Mouse (Mus musculus): ENCODE results near the gene Tmem151b. TPM values are rescaled to one million over a fixed set of nuclear protein-coding genes. Genes with fewer than 3 reads are reported as not detected.

Gene Tmem151b
- polyA plus RNA-seq, 1 experiment from 2014 or later, result 41.3 TPM

- no peak overlapping the region for H3K4me3 ChIP-seq (replicated peaks; ENCODE audit: low read length)
- peaks cover 26% of the 10 kb centered on the region for H3K4me1 ChIP-seq (replicated peaks; ENCODE audit: control insufficient read depth, insufficient read depth, low read length)
- WGBS, result 84% methylated on average over 12 of the region's 12 CpGs
- H3K27ac ChIP-seq (ENCODE audit: low read length), result no peak overlapping the region
- no peak overlapping the region for H3K9ac ChIP-seq (replicated peaks; ENCODE audit: low read depth, low read length)
- no peaks in the 10 kb centered on the region for H3K9me3 ChIP-seq (ENCODE audit: control insufficient read depth, low read length)
- ATAC-seq, result no peak
- no peak overlapping the region for H3K4me2 ChIP-seq (ENCODE audit: low read length)
- peaks cover 49% of the 10 kb centered on the region for H3K36me3 ChIP-seq (ENCODE audit: control insufficient read depth, insufficient read depth)
- H3K27me3 ChIP-seq (replicated peaks; ENCODE audit: control insufficient read depth, insufficient read depth, low read length), result no peaks in the 10 kb centered on the region
Observed at GRCm38 (mm10) chr17:45568990-45569389, 19.5 kb upstream of the Tmem151b start.

- WGBS, result 22% methylated on average over 4 of the region's 4 CpGs
Observed at GRCm38 (mm10) chr17:45567162-45567601, 17.7 kb upstream of the Tmem151b start.

GRCm38 (mm10) chr17:45566360-45567161 is 17.1 kb upstream of the Tmem151b start:
- Histone ChIP-seq H3K9me3 (ENCODE audit: control insufficient read depth, low read length) (no peaks in the 10 kb centered on the region), H3K4me2 (ENCODE audit: low read length) (no peak overlapping the region), H3K27me3 (replicated peaks; ENCODE audit: control insufficient read depth, insufficient read depth, low read length) (no peaks in the 10 kb centered on the region), H3K4me3 (replicated peaks; ENCODE audit: low read length) (no peak overlapping the region), H3K27ac (ENCODE audit: low read length) (no peak overlapping the region), H3K36me3 (ENCODE audit: control insufficient read depth, insufficient read depth) (peaks cover 49% of the 10 kb centered on the region), H3K4me1 (replicated peaks; ENCODE audit: control insufficient read depth, insufficient read depth, low read length) (peaks cover 22% of the 10 kb centered on the region), H3K9ac (replicated peaks; ENCODE audit: low read depth, low read length) (no peak overlapping the region)
- WGBS, result 63% methylated on average over 18 of the region's 18 CpGs
- ATAC-seq, result no peak

More at GRCm38 (mm10) chr17:45567162-45567601, 17.7 kb upstream of the Tmem151b start:
- H3K36me3 ChIP-seq (ENCODE audit: control insufficient read depth, insufficient read depth), result peaks cover 49% of the 10 kb centered on the region
- H3K27me3 ChIP-seq (replicated peaks; ENCODE audit: control insufficient read depth, insufficient read depth, low read length), result no peaks in the 10 kb centered on the region
- H3K27ac ChIP-seq (ENCODE audit: low read length), result no peak overlapping the region
- H3K9ac ChIP-seq (replicated peaks; ENCODE audit: low read depth, low read length), result no peak overlapping the region
- peaks cover 26% of the 10 kb centered on the region for H3K4me1 ChIP-seq (replicated peaks; ENCODE audit: control insufficient read depth, insufficient read depth, low read length)
- no peak for ATAC-seq
- no peak overlapping the region for H3K4me2 ChIP-seq (ENCODE audit: low read length)
- H3K4me3 ChIP-seq (replicated peaks; ENCODE audit: low read length), result no peak overlapping the region
- H3K9me3 ChIP-seq (ENCODE audit: control insufficient read depth, low read length), result no peaks in the 10 kb centered on the region

- 77% methylated on average over 1 of the region's 1 CpGs for WGBS
Observed at GRCm38 (mm10) chr17:45566031-45566359, 16.5 kb upstream of the Tmem151b start.

GRCm38 (mm10) chr17:45565103-45565502 is 15.6 kb upstream of the Tmem151b start:
- Histone ChIP-seq H3K9ac (replicated peaks; ENCODE audit: low read depth, low read length) (peak overlapping the region; percentile 93), H3K27ac (ENCODE audit: low read length) (no peak overlapping the region), H3K9me3 (ENCODE audit: control insufficient read depth, low read length) (no peaks in the 10 kb centered on the region), H3K36me3 (ENCODE audit: control insufficient read depth, insufficient read depth) (peaks cover 35% of the 10 kb centered on the region), H3K4me2 (ENCODE audit: low read length) (peak overlapping the region; percentile 60), H3K27me3 (replicated peaks; ENCODE audit: control insufficient read depth, insufficient read depth, low read length) (no peaks in the 10 kb centered on the region), H3K4me3 (replicated peaks; ENCODE audit: low read length) (peak overlapping the region; percentile 77), H3K4me1 (replicated peaks; ENCODE audit: control insufficient read depth, insufficient read depth, low read length) (peaks cover 15% of the 10 kb centered on the region)
- WGBS, result 92% methylated on average over 11 of the region's 11 CpGs
- no peak for ATAC-seq

More at GRCm38 (mm10) chr17:45566031-45566359, 16.5 kb upstream of the Tmem151b start:
- ATAC-seq, result no peak
- no peak overlapping the region for H3K4me2 ChIP-seq (ENCODE audit: low read length)
- H3K27ac ChIP-seq (ENCODE audit: low read length), result no peak overlapping the region
- H3K36me3 ChIP-seq (ENCODE audit: control insufficient read depth, insufficient read depth), result peaks cover 43% of the 10 kb centered on the region
- peaks cover 17% of the 10 kb centered on the region for H3K4me1 ChIP-seq (replicated peaks; ENCODE audit: control insufficient read depth, insufficient read depth, low read length)
- H3K4me3 ChIP-seq (replicated peaks; ENCODE audit: low read length), result no peak overlapping the region
- no peak overlapping the region for H3K9ac ChIP-seq (replicated peaks; ENCODE audit: low read depth, low read length)
- H3K27me3 ChIP-seq (replicated peaks; ENCODE audit: control insufficient read depth, insufficient read depth, low read length), result no peaks in the 10 kb centered on the region
- no peaks in the 10 kb centered on the region for H3K9me3 ChIP-seq (ENCODE audit: control insufficient read depth, low read length)

- ATAC-seq, result no peak
- Histone ChIP-seq H3K27ac (ENCODE audit: low read length) (peak overlapping the region; percentile 85), H3K4me2 (ENCODE audit: low read length) (peak overlapping the region; percentile 60), H3K36me3 (ENCODE audit: control insufficient read depth, insufficient read depth) (peaks cover 30% of the 10 kb centered on the region), H3K4me3 (replicated peaks; ENCODE audit: low read length) (peak overlapping the region; percentile 77), H3K4me1 (replicated peaks; ENCODE audit: control insufficient read depth, insufficient read depth, low read length) (peaks cover 15% of the 10 kb centered on the region), H3K9me3 (ENCODE audit: control insufficient read depth, low read length) (no peaks in the 10 kb centered on the region), H3K27me3 (replicated peaks; ENCODE audit: control insufficient read depth, insufficient read depth, low read length) (no peaks in the 10 kb centered on the region), H3K9ac (replicated peaks; ENCODE audit: low read depth, low read length) (peak overlapping the region; percentile 93)
- WGBS, result 7% methylated on average over 18 of the region's 18 CpGs
Observed at GRCm38 (mm10) chr17:45564531-45565084, 15.1 kb upstream of the Tmem151b start.

- Histone ChIP-seq H3K36me3 (ENCODE audit: control insufficient read depth, insufficient read depth) (peaks cover 23% of the 10 kb centered on the region), H3K4me3 (replicated peaks; ENCODE audit: low read length) (peak within 1 kb of the TSS; percentile 77), H3K4me2 (ENCODE audit: low read length) (peak within 1 kb of the TSS; percentile 60), H3K9me3 (ENCODE audit: control insufficient read depth, low read length) (no peaks in the 10 kb centered on the region), H3K4me1 (replicated peaks; ENCODE audit: control insufficient read depth, insufficient read depth, low read length) (peaks cover 15% of the 10 kb centered on the region), H3K27me3 (replicated peaks; ENCODE audit: control insufficient read depth, insufficient read depth, low read length) (no peaks in the 10 kb centered on the region), H3K9ac (replicated peaks; ENCODE audit: low read depth, low read length) (peak within 1 kb of the TSS; percentile 93), H3K27ac (ENCODE audit: low read length) (peak within 1 kb of the TSS; percentile 85)
- ATAC-seq, result peak; percentile 88
- WGBS, result under 1% methylated on average over 47 of the region's 61 CpGs
Observed at GRCm38 (mm10) chr17:45563655-45564530, 14.4 kb upstream of the Tmem151b start, which contains the start of gene Slc35b2. Gene Slc35b2, plus strand, starts transcription at chr17:45563874.

- no peaks in the 10 kb centered on the region for H3K27me3 ChIP-seq (replicated peaks; ENCODE audit: control insufficient read depth, insufficient read depth, low read length)
- no peak for ATAC-seq
- H3K4me3 ChIP-seq (replicated peaks; ENCODE audit: low read length), result no peak overlapping the region
- 83% methylated on average over 12 of the region's 12 CpGs for WGBS
- H3K4me2 ChIP-seq (ENCODE audit: low read length), result peak overlapping the region; percentile 60
- H3K36me3 ChIP-seq (ENCODE audit: control insufficient read depth, insufficient read depth), result peaks cover 16% of the 10 kb centered on the region
- no peaks in the 10 kb centered on the region for H3K9me3 ChIP-seq (ENCODE audit: control insufficient read depth, low read length)
- no peak overlapping the region for H3K27ac ChIP-seq (ENCODE audit: low read length)
- no peak overlapping the region for H3K9ac ChIP-seq (replicated peaks; ENCODE audit: low read depth, low read length)
- H3K4me1 ChIP-seq (replicated peaks; ENCODE audit: control insufficient read depth, insufficient read depth, low read length), result peaks cover 15% of the 10 kb centered on the region
Observed at GRCm38 (mm10) chr17:45563216-45563615, 13.7 kb upstream of the Tmem151b start.
